Mouse (Mus musculus) forebrain, embryonic 16.5 days (tissue): ENCODE results near the gene Hibadh. TPM values are rescaled to one million over a fixed set of nuclear protein-coding genes. Genes with fewer than 3 reads are reported as not detected.
"Not testable (repeated sequence)": the region's sequence is repeated elsewhere in the genome, so short reads cannot be mapped to it uniquely, and the experiment has no call there.

Source experiments
- ATAC-seq: fragments of 200-750 bp; cut with Nextera tagmentation; 2 replicates; pipeline ENCODE4 v1.8.0; 2017; ENCODE audit warnings: mild to moderate bottlenecking, moderate library complexity
- H3K27ac ChIP-seq: fragments of 300-500 bp; sonication (generic); 2 replicates; pipeline ENCODE4 v1.5.1; 2014; ENCODE audit warnings: low read length, control low read depth
- H3K27me3 ChIP-seq: fragments of 300-500 bp; sonication (generic); replicated peaks from 2 replicates; pipeline ENCODE4 v1.6.1; 2014; ENCODE audit warnings: low read length; ENCODE audit not compliant: control insufficient read depth, insufficient read depth
- H3K36me3 ChIP-seq: fragments of 300-500 bp; sonication (generic); 2 replicates; pipeline ENCODE4 v1.6.1; 2014; ENCODE audit not compliant: control insufficient read depth, insufficient read depth
- H3K4me1 ChIP-seq: fragments of 300-500 bp; sonication (generic); replicated peaks from 2 replicates; pipeline ENCODE4 v1.6.1; 2014; ENCODE audit warnings: low read length; ENCODE audit not compliant: control insufficient read depth, insufficient read depth
- H3K4me2 ChIP-seq: fragments of 300-500 bp; sonication (generic); 2 replicates; pipeline ENCODE4 v1.6.1; 2014; ENCODE audit warnings: mild to moderate bottlenecking, low read length, control low read depth
- H3K4me3 ChIP-seq: fragments of 300-500 bp; sonication (generic); replicated peaks from 2 replicates; pipeline ENCODE4 v1.5.1; 2014; ENCODE audit warnings: mild to moderate bottlenecking, low read length, control low read depth
- H3K9ac ChIP-seq: fragments of 300-500 bp; sonication (generic); replicated peaks from 2 replicates; pipeline ENCODE4 v1.6.1; 2014; ENCODE audit warnings: low read depth, low read length, control low read depth
- H3K9me3 ChIP-seq: fragments of 300-500 bp; sonication (generic); 2 replicates; pipeline ENCODE4 v1.6.1; 2016; ENCODE audit warnings: low read length; ENCODE audit not compliant: control insufficient read depth
- WGBS: fragments of 180-500 bp; shearing (Covaris S2); extraction: QIAGEN DNeasy Blood & Tissue Kit; methylation state at CpG from one replicate; pipeline ENCODE4 v1.1.7; 2014; 5-methylcytosine and 5-hydroxymethylcytosine counted together
- polyA plus RNA-seq: library from polyadenylated mRNA; unstranded; fragments of >200 nt; fragmentation: Nextera tagmentation; extraction: Ambion mirVana; gene quantifications from 2 replicates; pipeline ENCODE4 v1.2.1, GENCODE M21; 2015

Hibadh gene
- polyA plus RNA-seq, 1 experiment from 2014 or later = 50.8 TPM

GRCm38 (mm10) chr6:52673706-52674105 lies 33.5 kb upstream of the Hibadh start:
- WGBS = 36% methylated on average over 7 of the region's 7 CpGs
- Histone ChIP-seq H3K4me2 (no peak overlapping the region), H3K4me1 (peaks cover 5% of the 10 kb centered on the region; the same call in 1 of the 2 replicates), H3K27ac (no peak overlapping the region), H3K9ac (no peak overlapping the region), H3K27me3 (no peaks in the 10 kb centered on the region; the same call in 1 of the 2 replicates), H3K36me3 (no peaks in the 10 kb centered on the region), H3K9me3 (no peaks in the 10 kb centered on the region), H3K4me3 (no peak overlapping the region)
- ATAC-seq = no peak

GRCm38 (mm10) chr6:52672539-52672938 lies 32.4 kb upstream of the Hibadh start:
- Histone ChIP-seq H3K36me3 (no peaks in the 10 kb centered on the region), H3K9ac (no peak overlapping the region), H3K4me3 (no peak overlapping the region), H3K27me3 (no peaks in the 10 kb centered on the region; the same call in 1 of the 2 replicates), H3K4me2 (no peak overlapping the region), H3K4me1 (peaks cover 5% of the 10 kb centered on the region; the same call in 1 of the 2 replicates), H3K9me3 (no peaks in the 10 kb centered on the region), H3K27ac (no peak overlapping the region)
- WGBS = 61% methylated on average over 2 of the region's 2 CpGs
- ATAC-seq = no peak

GRCm38 (mm10) chr6:52671791-52672190 lies 31.6 kb upstream of the Hibadh start:
- WGBS = 84% methylated on average over 8 of the region's 8 CpGs
- H3K27me3 ChIP-seq = no peaks in the 10 kb centered on the region; the same call in 1 of the 2 replicates
- H3K4me1 ChIP-seq = peaks cover 5% of the 10 kb centered on the region; the same call in 1 of the 2 replicates
- no peak overlapping the region for H3K4me3 ChIP-seq
- no peak for ATAC-seq
- H3K27ac ChIP-seq = no peak overlapping the region
- H3K9me3 ChIP-seq = no peaks in the 10 kb centered on the region
- H3K9ac ChIP-seq = no peak overlapping the region
- no peak overlapping the region for H3K4me2 ChIP-seq
- no peaks in the 10 kb centered on the region for H3K36me3 ChIP-seq

GRCm38 (mm10) chr6:52669878-52670277 lies 29.7 kb upstream of the Hibadh start:
- H3K9me3 ChIP-seq, H3K4me3 ChIP-seq, H3K27ac ChIP-seq, ATAC-seq, H3K36me3 ChIP-seq, H3K4me1 ChIP-seq, H3K27me3 ChIP-seq, H3K9ac ChIP-seq, H3K4me2 ChIP-seq: not testable (repeated sequence)
- WGBS = 40% methylated on average over 2 of the region's 2 CpGs

- Histone ChIP-seq H3K9me3 (no peaks in the 10 kb centered on the region), H3K27me3 (no peaks in the 10 kb centered on the region; the same call in 1 of the 2 replicates), H3K4me2 (no peak overlapping the region), H3K4me3 (no peak overlapping the region), H3K4me1 (no peaks in the 10 kb centered on the region), H3K9ac (no peak overlapping the region), H3K36me3 (no peaks in the 10 kb centered on the region), H3K27ac (no peak overlapping the region)
- 42% methylated on average over 3 of the region's 3 CpGs for WGBS
- ATAC-seq = no peak
Measured at GRCm38 (mm10) chr6:52667641-52668040, 27.5 kb upstream of the Hibadh start.

- H3K27me3 ChIP-seq = no peaks in the 10 kb centered on the region
- 55% methylated on average over 5 of the region's 5 CpGs for WGBS
- H3K36me3 ChIP-seq = no peaks in the 10 kb centered on the region
- H3K4me2 ChIP-seq = no peak overlapping the region
- no peak overlapping the region for H3K9ac ChIP-seq
- no peak overlapping the region for H3K27ac ChIP-seq
- no peak for ATAC-seq
- H3K4me1 ChIP-seq = no peaks in the 10 kb centered on the region
- no peak overlapping the region for H3K4me3 ChIP-seq
- H3K9me3 ChIP-seq = no peaks in the 10 kb centered on the region
Measured at GRCm38 (mm10) chr6:52663021-52663420, 22.8 kb upstream of the Hibadh start.

- no peak for ATAC-seq
- no peak overlapping the region for H3K4me3 ChIP-seq
- no peak overlapping the region for H3K27ac ChIP-seq
Measured at GRCm38 (mm10) chr6:52655266-52655665, 15.1 kb upstream of the Hibadh start.

GRCm38 (mm10) chr6:52648806-52649205 lies 8.6 kb upstream of the Hibadh start:
- ATAC-seq = no peak
- H3K36me3 ChIP-seq = no peaks in the 10 kb centered on the region
- WGBS = 86% methylated on average over 11 of the region's 11 CpGs

More at GRCm38 (mm10) chr6:52655266-52655665, 15.1 kb upstream of the Hibadh start:
- Histone ChIP-seq H3K36me3 (no peaks in the 10 kb centered on the region), H3K4me2 (no peak overlapping the region), H3K27me3 (no peaks in the 10 kb centered on the region), H3K4me1 (no peaks in the 10 kb centered on the region), H3K9ac (no peak overlapping the region), H3K9me3 (no peaks in the 10 kb centered on the region)
- WGBS = 40% methylated on average over 4 of the region's 4 CpGs

GRCm38 (mm10) chr6:52648031-52648430 lies 7.8 kb upstream of the Hibadh start:
- Histone ChIP-seq H3K27me3 (no peaks in the 10 kb centered on the region), H3K4me1 (no peaks in the 10 kb centered on the region), H3K4me3 (no peak overlapping the region), H3K9me3 (no peaks in the 10 kb centered on the region), H3K27ac (no peak overlapping the region), H3K4me2 (no peak overlapping the region), H3K36me3 (no peaks in the 10 kb centered on the region), H3K9ac (no peak overlapping the region)
- ATAC-seq = no peak
- WGBS = 92% methylated on average over 6 of the region's 6 CpGs

More at GRCm38 (mm10) chr6:52648806-52649205, 8.6 kb upstream of the Hibadh start:
- Histone ChIP-seq H3K27me3 (no peaks in the 10 kb centered on the region), H3K9me3 (no peaks in the 10 kb centered on the region), H3K4me2 (no peak overlapping the region), H3K4me1 (no peaks in the 10 kb centered on the region), H3K4me3 (no peak overlapping the region), H3K27ac (no peak overlapping the region), H3K9ac (no peak overlapping the region)

GRCm38 (mm10) chr6:52645926-52646325 lies 5.7 kb upstream of the Hibadh start:
- H3K27ac ChIP-seq = no peak overlapping the region
- no peaks in the 10 kb centered on the region for H3K4me1 ChIP-seq

More at GRCm38 (mm10) chr6:52645926-52646325, 5.7 kb upstream of the Hibadh start:
- WGBS = 34% methylated on average over 5 of the region's 5 CpGs
- Histone ChIP-seq H3K27me3 (no peaks in the 10 kb centered on the region), H3K36me3 (no peaks in the 10 kb centered on the region), H3K9ac (no peak overlapping the region), H3K4me2 (no peak overlapping the region), H3K9me3 (no peaks in the 10 kb centered on the region), H3K4me3 (no peak overlapping the region)
- ATAC-seq = no peak
